Mouse (Mus musculus) neural tube, embryonic 11.5 days (tissue): ENCODE data around the gene Eps8. TPM values are rescaled to one million over a fixed set of nuclear protein-coding genes. Genes with fewer than 3 reads are reported as not detected.

Experiments used
- ATAC-seq: fragments of 200-750 bp; cut with Nextera tagmentation; 2 replicates; pipeline ENCODE4 v1.8.0; 2017; ENCODE audit warnings: moderate number of reproducible peaks, mild to moderate bottlenecking, moderate TSS enrichment, moderate library complexity; ENCODE audit not compliant: insufficient read depth, low FRiP score, low TSS enrichment
- DNase-seq: peaks from one replicate; pipeline ENCODE4 v3.0.0-alpha.2; 2015; ENCODE audit warnings: low spot score
- H3K27ac ChIP-seq: fragments of 300-500 bp; sonication (generic); 2 replicates; pipeline ENCODE4 v1.5.1; 2014; ENCODE audit warnings: low read depth, mild to moderate bottlenecking, low read length
- H3K27me3 ChIP-seq: fragments of 300-500 bp; sonication (generic); 2 replicates; pipeline ENCODE4 v1.6.1; 2014; ENCODE audit warnings: mild to moderate bottlenecking, low read length, mixed read lengths; ENCODE audit not compliant: control insufficient read depth, insufficient read depth
- H3K36me3 ChIP-seq: fragments of 300-500 bp; sonication (generic); 2 replicates; pipeline ENCODE4 v1.6.1; 2014; ENCODE audit warnings: mild to moderate bottlenecking, low read length, moderate library complexity, mixed read lengths; ENCODE audit not compliant: control insufficient read depth, insufficient read depth
- H3K4me1 ChIP-seq: fragments of 300-500 bp; sonication (generic); 2 replicates; pipeline ENCODE4 v1.6.1; 2014; ENCODE audit warnings: low read length, mixed read lengths; ENCODE audit not compliant: control insufficient read depth, insufficient read depth
- H3K4me2 ChIP-seq: fragments of 300-500 bp; sonication (generic); 2 replicates; pipeline ENCODE4 v1.6.1; 2014; ENCODE audit warnings: low read depth, mild to moderate bottlenecking, moderate library complexity
- H3K4me3 ChIP-seq: fragments of 300-500 bp; sonication (generic); 2 replicates; pipeline ENCODE4 v1.5.1; 2014; ENCODE audit warnings: low read depth, low read length
- H3K9ac ChIP-seq: fragments of 300-500 bp; sonication (generic); 2 replicates; pipeline ENCODE4 v1.6.1; 2014; ENCODE audit warnings: mild to moderate bottlenecking, low read length
- H3K9me3 ChIP-seq: fragments of 300-500 bp; sonication (generic); 2 replicates; pipeline ENCODE4 v1.6.1; 2016; ENCODE audit warnings: low read length; ENCODE audit not compliant: control insufficient read depth
- WGBS: fragments of 180-500 bp; shearing (Covaris S2); extraction: QIAGEN DNeasy Blood & Tissue Kit; methylation state at CpG from one replicate; pipeline ENCODE4 v1.1.7; 2014; 5-methylcytosine and 5-hydroxymethylcytosine counted together
- polyA plus RNA-seq: library from polyadenylated mRNA; unstranded; fragments of >200 nt; fragmentation: Nextera tagmentation; extraction: Ambion mirVana; gene quantifications from 2 replicates; pipeline ENCODE4 v1.2.1, GENCODE M21; 2014

Eps8 gene
- polyA plus RNA-seq, 1 experiment from 2014 or later, result 6.6 TPM

- Histone ChIP-seq H3K27me3 (0 out of 2 replicates have a peak, but pooled peaks cover 5% of the 10 kb centered on the region), H3K9me3 (no peaks in the 10 kb centered on the region), H3K4me3 (peak overlapping the region; percentile 59), H3K4me1 (no peaks in the 10 kb centered on the region), H3K27ac (no peak overlapping the region), H3K36me3 (no peaks in the 10 kb centered on the region), H3K4me2 (peak overlapping the region; percentile 95), H3K9ac (no peak overlapping the region; the same call in 1 of the 2 replicates)
- DNase-seq (peak; percentile 15), ATAC-seq (peak; percentile 49; the same call in 1 of the 2 replicates)
- 21% methylated on average over 6 of the region's 7 CpGs for WGBS
Observed at GRCm38 (mm10) chr6:137649528-137649927, 5.1 kb downstream of the Eps8 start.

DNA sequence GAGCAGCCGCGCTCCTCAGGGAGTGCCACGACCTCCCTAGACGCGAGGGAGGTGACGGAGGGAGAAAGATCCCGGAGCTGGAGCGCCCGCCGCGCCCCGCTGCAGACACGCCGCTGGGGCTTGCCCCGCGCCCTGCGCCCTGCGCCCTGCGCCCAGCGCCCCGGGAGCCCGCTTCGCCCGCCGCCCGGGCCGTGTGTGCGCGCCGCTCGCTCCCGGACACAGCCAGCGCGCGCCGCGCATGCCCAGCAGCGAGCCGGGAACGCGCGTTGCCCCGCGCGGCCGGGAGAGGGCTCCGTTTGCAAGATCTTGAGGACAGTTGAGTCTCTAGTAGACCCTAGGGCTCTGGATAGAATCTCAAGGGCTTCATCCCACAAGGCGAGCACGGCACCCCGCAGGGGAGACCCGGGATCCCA lies 5.6 kb downstream of the Eps8 start:
- Histone ChIP-seq H3K27me3 (0 out of 2 replicates have a peak, but pooled peaks cover 5% of the 10 kb centered on the region), H3K36me3 (no peaks in the 10 kb centered on the region), H3K9ac (peak overlapping the region; percentile 56), H3K4me2 (peak overlapping the region; percentile 95), H3K4me1 (no peaks in the 10 kb centered on the region), H3K4me3 (peak overlapping the region; percentile 59), H3K9me3 (no peaks in the 10 kb centered on the region), H3K27ac (no peak overlapping the region)
- DNase-seq (peak; percentile 84), ATAC-seq (peak; percentile 86)
- WGBS, result under 1% methylated on average over 30 of the region's 51 CpGs

DNA sequence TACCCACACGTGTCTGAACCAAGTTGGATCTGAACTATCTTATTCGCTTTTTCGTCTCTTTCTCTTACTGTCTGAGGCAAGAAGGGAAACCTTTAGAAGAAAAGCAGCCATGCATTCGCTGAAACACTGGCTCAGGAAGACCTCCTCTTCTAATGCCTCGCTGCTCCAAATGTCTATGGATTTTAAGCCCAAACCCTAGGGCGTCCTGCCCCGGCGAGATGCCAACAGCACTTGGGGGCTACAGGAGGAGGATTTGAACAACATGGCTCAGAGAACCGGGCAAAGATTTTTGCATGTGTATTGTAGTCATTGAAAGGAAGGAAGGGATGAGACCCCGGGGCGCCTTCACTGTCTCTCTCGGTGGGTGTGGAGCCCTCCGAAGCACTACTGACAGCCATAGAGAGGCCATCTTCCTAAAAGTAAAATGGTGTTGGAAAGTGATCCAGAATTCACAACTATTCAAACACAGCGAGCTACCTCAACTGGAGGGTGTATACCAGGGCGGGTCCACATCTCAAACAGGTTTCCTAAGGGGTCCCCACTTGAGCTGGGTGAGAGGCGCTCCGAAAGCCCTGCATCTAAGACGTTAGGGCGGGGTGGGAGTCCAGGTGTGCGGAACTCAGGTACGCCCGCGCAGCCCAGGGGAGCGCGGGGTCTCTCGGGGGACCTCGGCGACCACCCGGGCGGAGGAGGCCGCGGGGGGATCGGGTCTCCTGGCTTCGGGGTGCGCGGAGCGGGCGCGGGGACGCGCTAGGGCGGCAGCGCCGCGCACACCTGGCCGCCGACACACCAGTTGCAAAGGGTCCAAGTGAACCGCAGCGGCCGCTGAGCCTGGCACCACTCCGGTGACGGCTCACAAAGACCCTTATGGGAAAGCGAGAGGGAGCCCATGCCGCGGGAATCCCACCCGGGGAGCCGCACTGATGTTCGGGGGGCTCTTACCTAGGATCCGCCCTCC lies 6.3 kb downstream of the Eps8 start:
- H3K36me3 ChIP-seq, result no peaks in the 10 kb centered on the region
- H3K27me3 ChIP-seq, result 0 out of 2 replicates have a peak, but pooled peaks cover 5% of the 10 kb centered on the region
- peak; percentile 31; the same call in 1 of the 2 replicates for ATAC-seq
- H3K9ac ChIP-seq, result peak overlapping the region; percentile 56
- H3K4me1 ChIP-seq, result no peaks in the 10 kb centered on the region
- no peaks in the 10 kb centered on the region for H3K9me3 ChIP-seq
- H3K27ac ChIP-seq, result no peak overlapping the region
- peak; percentile 32 for DNase-seq
- 1% methylated on average over 52 of the region's 59 CpGs for WGBS
- peak overlapping the region; percentile 59 for H3K4me3 ChIP-seq
- H3K4me2 ChIP-seq, result peak overlapping the region; percentile 95

DNA sequence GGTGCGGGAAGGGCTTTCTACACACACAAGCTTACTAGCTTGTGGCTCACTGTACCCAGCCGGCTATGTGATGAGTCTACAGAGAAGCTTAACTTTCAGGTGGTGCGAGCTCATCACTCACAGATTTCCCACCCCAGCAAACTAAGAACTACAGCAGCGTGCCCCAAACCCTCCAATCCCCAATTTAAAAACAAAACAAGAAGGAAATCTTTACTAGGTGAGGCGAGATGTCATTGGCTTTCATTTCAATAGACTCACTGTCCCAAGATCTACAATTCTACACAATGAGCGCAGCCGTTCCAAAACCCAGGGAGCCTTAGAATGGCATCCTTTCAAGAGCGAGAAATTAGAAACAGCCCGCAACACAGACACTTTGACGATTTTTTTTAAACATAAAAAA lies 7.0 kb downstream of the Eps8 start:
- H3K9me3 ChIP-seq, result no peaks in the 10 kb centered on the region

DNA sequence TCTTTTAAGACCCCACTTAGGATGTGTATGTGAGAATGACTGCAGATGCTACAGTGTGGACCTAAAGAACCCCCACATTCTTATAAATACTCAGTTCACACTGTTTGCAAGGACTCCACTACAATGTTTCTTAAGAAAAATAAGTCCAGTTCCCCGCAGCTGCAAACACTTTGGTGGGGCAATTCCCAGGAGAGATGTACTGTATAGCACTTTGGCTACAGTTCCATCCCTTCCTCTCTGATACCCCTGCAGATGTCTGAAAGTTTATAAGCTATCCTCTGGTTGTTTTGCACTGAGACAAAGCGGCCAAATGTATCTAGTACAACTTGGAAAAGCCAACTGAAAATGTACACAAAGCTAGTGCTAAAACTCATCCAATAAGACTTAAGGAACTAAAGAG lies 8.0 kb downstream of the Eps8 start:
- WGBS, result 80% methylated on average over 2 of the region's 2 CpGs
- Histone ChIP-seq H3K36me3 (no peaks in the 10 kb centered on the region), H3K4me1 (no peaks in the 10 kb centered on the region), H3K27me3 (0 out of 2 replicates have a peak, but pooled peaks cover 5% of the 10 kb centered on the region), H3K9me3 (no peaks in the 10 kb centered on the region), H3K27ac (no peak overlapping the region), H3K9ac (no peak overlapping the region), H3K4me3 (no peak overlapping the region), H3K4me2 (no peak overlapping the region)
- ATAC-seq (no peak), DNase-seq (no peak)

More for the DNA sequence above, 7.0 kb downstream of the Eps8 start:
- ATAC-seq (no peak), DNase-seq (no peak)
- H3K36me3 ChIP-seq, result no peaks in the 10 kb centered on the region
- 23% methylated on average over 10 of the region's 10 CpGs for WGBS
- no peaks in the 10 kb centered on the region for H3K4me1 ChIP-seq
- 0 out of 2 replicates have a peak, but pooled peaks cover 5% of the 10 kb centered on the region for H3K27me3 ChIP-seq
- peak overlapping the region; percentile 59; the same call in 1 of the 2 replicates for H3K4me3 ChIP-seq
- peak overlapping the region; percentile 95 for H3K4me2 ChIP-seq
- no peak overlapping the region for H3K27ac ChIP-seq
- no peak overlapping the region for H3K9ac ChIP-seq

DNA sequence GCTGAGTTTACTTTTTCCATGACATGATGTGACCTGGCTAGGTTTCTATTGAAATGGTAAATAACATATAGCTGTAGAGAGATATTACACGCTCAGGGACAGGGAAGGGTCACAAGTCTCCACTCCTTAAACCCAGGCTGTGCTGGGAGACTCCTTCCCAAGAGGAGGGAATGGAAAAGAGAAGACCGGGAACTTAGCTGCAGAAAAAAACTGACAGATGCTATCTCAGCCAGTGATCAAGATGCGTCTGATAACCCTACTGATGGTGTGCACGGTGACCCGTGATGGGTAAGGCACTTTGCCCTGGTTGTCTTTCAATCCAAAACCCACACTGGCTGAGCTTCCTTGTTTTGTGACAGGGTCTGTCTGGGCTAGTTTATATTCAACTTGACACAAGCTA lies 9.8 kb downstream of the Eps8 start:
- no peak overlapping the region for H3K9ac ChIP-seq
- no peak for ATAC-seq
- H3K27ac ChIP-seq, result no peak overlapping the region
- H3K36me3 ChIP-seq, result no peaks in the 10 kb centered on the region
- H3K4me1 ChIP-seq, result no peaks in the 10 kb centered on the region
- H3K9me3 ChIP-seq, result no peaks in the 10 kb centered on the region
- no peak for DNase-seq
- H3K4me2 ChIP-seq, result no peak overlapping the region
- 87% methylated on average over 5 of the region's 5 CpGs for WGBS
- 0 out of 2 replicates have a peak, but pooled peaks cover 5% of the 10 kb centered on the region for H3K27me3 ChIP-seq
- no peak overlapping the region for H3K4me3 ChIP-seq

- Histone ChIP-seq H3K36me3 (no peaks in the 10 kb centered on the region), H3K27me3 (0 out of 2 replicates have a peak, but pooled peaks cover 5% of the 10 kb centered on the region), H3K4me3 (no peak overlapping the region), H3K9ac (no peak overlapping the region), H3K4me1 (no peaks in the 10 kb centered on the region), H3K27ac (no peak overlapping the region), H3K4me2 (no peak overlapping the region), H3K9me3 (no peaks in the 10 kb centered on the region)
- ATAC-seq, result no peak
- 84% methylated on average over 4 of the region's 4 CpGs for WGBS
- DNase-seq, result no peak
Observed at GRCm38 (mm10) chr6:137643814-137644213, 10.9 kb downstream of the Eps8 start.

DNA sequence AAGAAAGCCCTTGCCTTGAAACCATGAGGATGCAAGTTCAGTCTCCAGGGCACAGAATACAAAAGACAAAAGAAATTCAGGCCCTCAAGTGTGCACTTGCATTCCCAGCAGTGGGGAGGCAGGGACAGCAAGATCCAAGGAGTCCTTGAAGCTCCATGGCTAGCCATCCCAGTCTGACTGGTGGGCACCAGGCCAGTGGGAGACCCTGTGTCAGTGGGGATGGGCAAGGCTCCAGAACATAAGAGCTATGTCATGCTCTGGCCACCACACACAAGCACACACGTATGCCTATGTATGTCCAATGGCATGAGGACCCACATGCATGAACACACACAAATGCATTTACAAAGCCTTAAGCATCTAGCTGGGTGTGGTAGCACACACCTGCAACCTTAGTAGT lies 13.0 kb downstream of the Eps8 start:
- Histone ChIP-seq H3K36me3 (no peaks in the 10 kb centered on the region), H3K27me3 (no peaks in the 10 kb centered on the region), H3K9ac (no peak overlapping the region), H3K9me3 (no peaks in the 10 kb centered on the region), H3K4me3 (no peak overlapping the region), H3K4me1 (no peaks in the 10 kb centered on the region), H3K4me2 (no peak overlapping the region), H3K27ac (no peak overlapping the region)
- DNase-seq (no peak), ATAC-seq (no peak)
- 86% methylated on average over 1 of the region's 1 CpGs for WGBS
